In the genomic region with DNA sequence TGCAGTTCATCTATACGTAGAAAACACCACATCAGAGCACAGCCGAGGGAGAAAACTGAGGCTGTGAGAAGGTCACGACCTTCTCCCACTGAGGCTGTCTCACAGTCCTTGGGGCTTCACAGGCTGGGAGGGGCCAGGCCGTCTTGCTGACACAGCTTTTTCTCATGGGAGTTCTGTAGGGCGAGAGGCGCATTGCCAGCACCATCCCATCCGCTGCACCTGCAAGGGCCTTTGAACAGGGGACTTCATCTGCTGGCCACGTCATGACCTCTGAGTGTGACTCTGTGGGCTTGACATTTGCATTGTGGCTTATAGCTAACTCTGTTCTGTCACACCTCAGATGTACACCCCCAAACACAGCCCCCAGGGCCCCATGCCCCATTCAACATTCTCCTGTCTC, we compare ENCODE assay signal across 9 mouse cellular contexts. TPM values are rescaled to one million over a fixed set of nuclear protein-coding genes. Genes with fewer than 3 reads are reported as not detected.
A peak's percentile ranks its signal among the peaks of the same experiment; 100 is the strongest.
DNase-seq lines count a peak whose midpoint lies in the region; ATAC-seq and TF ChIP-seq lines count a peak whose summit lies in the region.
"Had no signal": no experiment of that assay in that cellular context is flagged by ENCODE, and none has a peak within 500 bp of the region (broad histone marks: within the 10 kb centered on the region; RNA-seq: fewer than 3 reads in every experiment).

No protein-coding gene starts in this region.

- H3K4me3 ChIP-seq in hindbrain, embryonic 10.5 days: no peak overlapping the region
- H3K4me3 ChIP-seq in hindbrain, embryonic 16.5 days (ENCODE audit: low read length): no peak overlapping the region
- no peak overlapping the region for H3K4me3 ChIP-seq in CH12.LX (replicated peaks in 1 of 3; ENCODE audit: low read depth in 2 of 3, low read length in 2 of 3, poor library complexity in 1 of 3)
- H3K4me3 ChIP-seq in forebrain, embryonic 16.5 days (replicated peaks; ENCODE audit: low read length): no peak overlapping the region
- H3K4me3 ChIP-seq: liver, embryonic 13.5 days had no signal

- in situ Hi-C loops in CH12.LX (cut with MboI; ENCODE audit: low pct_ligation_motif_present, low pct_unique_long_range_greater_than_20kb, low sequenced_read_pairs): no loop called here

- H3K4me1 ChIP-seq in hindbrain, embryonic 10.5 days (replicated peaks): peaks cover 49% of the 10 kb centered on the region
- no peaks in the 10 kb centered on the region; the same call in 1 of the 2 replicates for H3K4me1 ChIP-seq in hindbrain, embryonic 16.5 days (ENCODE audit: control insufficient read depth, insufficient read depth, low read depth, low read length)
- peaks cover 19 to 56% of the 10 kb centered on the region in 2 experiments for H3K4me1 ChIP-seq in CH12.LX (ENCODE audit: control insufficient read depth in 1 of 2, insufficient read depth in 2 of 2)
- peaks cover 5% of the 10 kb centered on the region; the same call in 1 of the 2 replicates for H3K4me1 ChIP-seq in forebrain, embryonic 16.5 days (replicated peaks; ENCODE audit: control insufficient read depth, insufficient read depth, low read length)

- TF ChIP-seq POLR2A in CH12.LX (IDR thresholded peaks at IDR 0.05; ENCODE audit: low read depth, low read length): no peak

- WGBS in hindbrain, embryonic 10.5 days: 10% methylated on average over 8 of the region's 8 CpGs
- WGBS in hindbrain, embryonic 16.5 days: 22% methylated on average over 8 of the region's 8 CpGs
- WGBS in forebrain, embryonic 16.5 days: 28% methylated on average over 8 of the region's 8 CpGs

- dilution Hi-C loops in CH12.LX (cut with MboI; ENCODE audit: extremely low pct_ligation_motif_present, extremely low pct_unique_long_range_greater_than_20kb, low sequenced_read_pairs): no loop called here

- no peak for ATAC-seq in hindbrain, embryonic 16.5 days
- no peak for ATAC-seq in forebrain, embryonic 16.5 days

- no peak overlapping the region for H3K9ac ChIP-seq in hindbrain, embryonic 16.5 days (ENCODE audit: low read depth, low read length)
- no peak overlapping the region for H3K9ac ChIP-seq in CH12.LX (ENCODE audit: insufficient read depth, low read depth)
- H3K9ac ChIP-seq in forebrain, embryonic 16.5 days (replicated peaks; ENCODE audit: low read depth, low read length): no peak overlapping the region
- H3K9ac ChIP-seq: liver, embryonic 13.5 days had no signal

- no peaks in the 10 kb centered on the region; the same call in 1 of the 2 replicates for H3K27me3 ChIP-seq in hindbrain, embryonic 10.5 days (ENCODE audit: insufficient read depth, poor library complexity, severe bottlenecking)
- no peaks in the 10 kb centered on the region for H3K27me3 ChIP-seq in hindbrain, embryonic 16.5 days (replicated peaks; ENCODE audit: control insufficient read depth, insufficient read depth, low read length)
- peaks cover 33% of the 10 kb centered on the region for H3K27me3 ChIP-seq in CH12.LX (replicated peaks)
- H3K27me3 ChIP-seq in forebrain, embryonic 16.5 days (replicated peaks; ENCODE audit: control insufficient read depth, insufficient read depth, low read length): no peaks in the 10 kb centered on the region

- no peak for TF ChIP-seq CTCF in CH12.LX (conservative IDR thresholded peaks at IDR 0.05 in 1 of 2, IDR thresholded peaks at IDR 0.05 in 1 of 2; ENCODE audit: low read depth in 2 of 2, low read length in 2 of 2)

- H3K36me3 ChIP-seq in hindbrain, embryonic 10.5 days: no peaks in the 10 kb centered on the region
- H3K36me3 ChIP-seq in hindbrain, embryonic 16.5 days (ENCODE audit: control insufficient read depth, insufficient read depth, low read length): no peaks in the 10 kb centered on the region
- no peaks in the 10 kb centered on the region for H3K36me3 ChIP-seq in CH12.LX (replicated peaks in 1 of 2; ENCODE audit: control insufficient read depth in 1 of 2, insufficient read depth in 1 of 2, low read length in 1 of 2)
- no peaks in the 10 kb centered on the region for H3K36me3 ChIP-seq in forebrain, embryonic 16.5 days (ENCODE audit: control insufficient read depth, insufficient read depth)
- H3K36me3 ChIP-seq: liver, embryonic 13.5 days had no signal

- TF ChIP-seq RAD21 in CH12.LX (IDR thresholded peaks at IDR 0.05; ENCODE audit: low read depth, low read length): no peak

- DNase-seq in hindbrain, embryonic 10.5 days (ENCODE audit: low spot score): peak; percentile 41
- DNase-seq in CH12.LX (ENCODE audit: extremely low read depth) (peak; percentile 90), ZHBTc4 (ENCODE audit: low read depth, low spot score) (peak; percentile 91)
- DNase-seq in spleen, postnatal 36 days (ENCODE audit: low spot score in 2 of 2): peak; percentile 68 to 73
- no peak for DNase-seq in ovary, postnatal 14 days (ENCODE audit: low spot score)
- DNase-seq: cerebellum, postnatal 14 days; liver, embryonic 13.5 days had no signal

- H3K79me2 ChIP-seq in CH12.LX (replicated peaks; ENCODE audit: control insufficient read depth, extremely low read depth, insufficient read depth, poor library complexity, severe bottlenecking): no peaks in the 10 kb centered on the region

- no peak overlapping the region for H3K4me2 ChIP-seq in hindbrain, embryonic 16.5 days (ENCODE audit: low read length)
- H3K4me2 ChIP-seq in CH12.LX (ENCODE audit: insufficient read depth, low read depth, poor library complexity, severe bottlenecking): peak overlapping the region; percentile 77
- no peak overlapping the region for H3K4me2 ChIP-seq in forebrain, embryonic 16.5 days (ENCODE audit: low read length)
- H3K4me2 ChIP-seq: liver, embryonic 13.5 days had no signal

- no peaks in the 10 kb centered on the region for H3K9me3 ChIP-seq in hindbrain, embryonic 10.5 days
- no peaks in the 10 kb centered on the region for H3K9me3 ChIP-seq in hindbrain, embryonic 16.5 days (ENCODE audit: control insufficient read depth, low read length)
- H3K9me3 ChIP-seq in CH12.LX (replicated peaks; ENCODE audit: low read length): no peaks in the 10 kb centered on the region
- no peaks in the 10 kb centered on the region for H3K9me3 ChIP-seq in forebrain, embryonic 16.5 days (ENCODE audit: control insufficient read depth, low read length)
- H3K9me3 ChIP-seq: liver, embryonic 13.5 days had no signal

- TF ChIP-seq EP300 in CH12.LX (IDR thresholded peaks at IDR 0.05; ENCODE audit: low read length): peak; percentile 80

- peak overlapping the region; percentile 57; the same call in 1 of the 2 replicates for H3K27ac ChIP-seq in hindbrain, embryonic 10.5 days
- H3K27ac ChIP-seq in hindbrain, embryonic 16.5 days (ENCODE audit: low read depth, low read length): no peak overlapping the region
- no peak overlapping the region for H3K27ac ChIP-seq in CH12.LX (ENCODE audit: insufficient read depth, low read depth)
- H3K27ac ChIP-seq in forebrain, embryonic 16.5 days (ENCODE audit: low read length): no peak overlapping the region
- H3K27ac ChIP-seq: liver, embryonic 13.5 days had no signal

TF ChIP-seq in CH12.LX, 34 proteins besides CTCF, POLR2A, EP300 and RAD21 (continues in another document):
- peak; percentile 98 for TF ChIP-seq BHLHE40 (IDR thresholded peaks at IDR 0.05; ENCODE audit: low read depth, low read length)
- TF ChIP-seq PAX5 (IDR thresholded peaks at IDR 0.05; ENCODE audit: low read length): no peak
- peak; percentile 100 for TF ChIP-seq MAFK (IDR thresholded peaks at IDR 0.05; ENCODE audit: insufficient replicate concordance, low read length)
- TF ChIP-seq MAZ (IDR thresholded peaks at IDR 0.05; ENCODE audit: low read depth, low read length): peak; percentile 77; the same call in 1 of the 2 replicates
- no peak for TF ChIP-seq TBP (conservative IDR thresholded peaks at IDR 0.05; ENCODE audit: low read depth, low read length)
- TF ChIP-seq USF1 (IDR thresholded peaks at IDR 0.05; ENCODE audit: low read depth, low read length): no peak
- no peak for TF ChIP-seq CHD2 (IDR thresholded peaks at IDR 0.05; ENCODE audit: low read length)
- 0 out of 2 replicates have a peak, but pooled peaks have one; percentile 21 for TF ChIP-seq MAX (IDR thresholded peaks at IDR 0.05; ENCODE audit: low read length)
- TF ChIP-seq E2F4 (IDR thresholded peaks at IDR 0.05; ENCODE audit: insufficient replicate concordance, low read depth, low read length): no peak
- TF ChIP-seq MYC (IDR thresholded peaks at IDR 0.05; ENCODE audit: low read depth, low read length): peak; percentile 56
- TF ChIP-seq MEF2A (IDR thresholded peaks at IDR 0.05; ENCODE audit: borderline replicate concordance, low read depth, low read length): peak; percentile 78
- TF ChIP-seq RCOR1 (conservative IDR thresholded peaks at IDR 0.05; ENCODE audit: low read depth, low read length): peak; percentile 77
- TF ChIP-seq NRF1 (IDR thresholded peaks at IDR 0.05; ENCODE audit: low read depth, low read length): no peak; the same call in 1 of the 2 replicates
- TF ChIP-seq ZC3H11A (IDR thresholded peaks at IDR 0.05; ENCODE audit: low read depth, low read length): no peak
- peak; percentile 96 for TF ChIP-seq TCF12 (IDR thresholded peaks at IDR 0.05; ENCODE audit: low read depth, low read length)
- no peak for TF ChIP-seq ZNF384 (IDR thresholded peaks at IDR 0.05; ENCODE audit: low read depth, low read length)
- TF ChIP-seq HCFC1 (IDR thresholded peaks at IDR 0.05; ENCODE audit: low read depth, low read length): no peak; the same call in 1 of the 2 replicates
- TF ChIP-seq GABPA (IDR thresholded peaks at IDR 0.05; ENCODE audit: insufficient replicate concordance, low read depth, low read length): no peak
- peak; percentile 78 for TF ChIP-seq IRF4 (IDR thresholded peaks at IDR 0.05; ENCODE audit: low read depth, low read length)
- no peak for TF ChIP-seq NELFE (IDR thresholded peaks at IDR 0.05; ENCODE audit: low read depth, low read length)
- peak; percentile 47 for TF ChIP-seq JUND (conservative IDR thresholded peaks at IDR 0.05; ENCODE audit: low read depth, low read length)
- TF ChIP-seq POLR2AphosphoS2 (IDR thresholded peaks at IDR 0.05; ENCODE audit: low read depth, low read length): no peak
- TF ChIP-seq ELF1 (IDR thresholded peaks at IDR 0.05; ENCODE audit: low read depth, low read length): no peak
- TF ChIP-seq ZMIZ1 (IDR thresholded peaks at IDR 0.05; ENCODE audit: low read depth, low read length): no peak; the same call in 1 of the 2 replicates
- TF ChIP-seq JUN (IDR thresholded peaks at IDR 0.05; ENCODE audit: insufficient read depth, low read depth, low read length): no peak; the same call in 1 of the 2 replicates
- no peak for TF ChIP-seq ZKSCAN1 (IDR thresholded peaks at IDR 0.05; ENCODE audit: borderline replicate concordance, low read depth, low read length)

RNA-seq across cellular contexts. Expression of a gene that starts 22.3 kb away (rescaled TPM):
- 57.0 and 58.2 TPM in 2 replicates for polyA plus RNA-seq in hindbrain, embryonic 10.5 days (2016; fragmentation: Nextera tagmentation; extraction: Ambion mirVana)
- 53.9 and 63.4 TPM in 2 replicates for polyA plus RNA-seq in hindbrain, embryonic 16.5 days (2015; fragmentation: Nextera tagmentation; extraction: Ambion mirVana)
- total RNA-seq in CH12.LX (2012; rRNA removed) (17.9 and 28.2 TPM in 2 replicates), CH12.LX (2014; rRNA removed) (17.5 and 18.5 TPM in 2 replicates)
- polyA plus RNA-seq in CH12.LX (2012; ENCODE audit: insufficient read length, low read depth): 20.6 and 21.5 TPM in 2 replicates
- 76.9 and 83.7 TPM in 2 replicates for polyA plus RNA-seq in forebrain, embryonic 16.5 days (2015; fragmentation: Nextera tagmentation; extraction: Ambion mirVana)
